Mouse (Mus musculus) liver, adult 2 months (tissue): ENCODE measurements around the gene Nsun7.

Experiments
- CTCF ChIP-seq: fragments of 200-500 bp; IDR thresholded peaks from 2 replicates; pipeline ENCODE4 v1.5.1; 2011; ENCODE audit warnings: low read depth, low read length, control low read depth
- POLR2A ChIP-seq: fragments of 200-500 bp; IDR thresholded peaks from 2 replicates; pipeline ENCODE4 v1.6.1; 2011; ENCODE audit warnings: low read length, control low read depth; ENCODE audit not compliant: insufficient read depth; ENCODE audit errors: extremely low read depth

DNA sequence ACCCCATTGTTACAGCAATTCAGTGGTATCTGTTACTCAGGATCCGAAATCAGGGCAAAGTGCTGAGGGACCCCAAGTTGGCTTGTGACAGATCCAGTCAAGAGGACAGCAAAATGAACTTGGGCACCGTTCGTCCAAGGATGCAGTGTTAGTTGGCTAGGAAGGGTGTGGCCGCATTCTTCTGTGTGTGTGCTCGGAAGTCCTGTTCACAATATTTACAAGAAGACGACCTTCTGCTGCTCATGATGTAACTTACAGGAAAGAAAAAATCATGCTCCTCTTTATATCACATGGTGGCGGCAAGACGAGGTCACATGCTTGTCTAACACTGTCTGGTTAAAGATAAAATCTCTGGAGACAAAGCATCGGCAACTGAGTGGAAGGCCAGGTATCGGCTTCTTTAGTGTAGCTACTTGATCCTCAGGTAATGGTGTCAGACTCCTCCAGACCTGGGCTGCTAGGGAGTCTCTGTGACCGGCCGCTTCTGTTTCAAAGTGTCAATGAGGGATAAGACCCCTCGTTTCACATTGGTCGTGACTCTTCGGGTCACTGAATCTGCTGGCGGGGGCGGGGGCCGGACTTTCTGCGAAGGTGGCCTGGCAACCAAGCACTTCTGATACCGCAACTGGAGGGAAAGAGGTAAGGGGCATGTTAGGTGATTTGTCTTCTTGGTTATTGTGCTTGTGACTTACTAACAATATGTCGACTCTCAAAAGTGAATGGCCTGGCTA, 42.6 kb downstream of the Nsun7 start:
- TF ChIP-seq POLR2A, result no peak
- TF ChIP-seq CTCF, result no peak
